Mouse (Mus musculus) forebrain, embryonic 15.5 days (tissue): Measurements from ENCODE around the gene C1qtnf1. TPM values are rescaled to one million over a fixed set of nuclear protein-coding genes. Genes with fewer than 3 reads are reported as not detected.

Experiments used
- ATAC-seq: fragments of 200-750 bp; cut with Nextera tagmentation; replicated peaks from 2 replicates; pipeline ENCODE4 v1.8.0; 2017; ENCODE audit warnings: mild to moderate bottlenecking, moderate TSS enrichment, moderate library complexity
- H3K27ac ChIP-seq: fragments of 300-500 bp; sonication (generic); replicated peaks from 2 replicates; pipeline ENCODE4 v1.5.1; 2015; ENCODE audit warnings: mild to moderate bottlenecking, inconsistent platforms
- H3K27me3 ChIP-seq: fragments of 300-500 bp; sonication (generic); 2 replicates; pipeline ENCODE4 v1.6.1; 2015; ENCODE audit warnings: inconsistent platforms
- H3K36me3 ChIP-seq: fragments of 300-500 bp; sonication (generic); 2 replicates; pipeline ENCODE4 v1.6.1; 2015; ENCODE audit warnings: mild to moderate bottlenecking, inconsistent platforms
- H3K4me1 ChIP-seq: fragments of 300-500 bp; sonication (generic); 2 replicates; pipeline ENCODE4 v1.6.1; 2015; ENCODE audit warnings: inconsistent platforms
- H3K4me2 ChIP-seq: fragments of 300-500 bp; sonication (generic); replicated peaks from 2 replicates; pipeline ENCODE4 v1.6.1; 2015; ENCODE audit warnings: mild to moderate bottlenecking, inconsistent platforms
- H3K4me3 ChIP-seq: fragments of 300-500 bp; sonication (generic); 2 replicates; pipeline ENCODE4 v1.5.1; 2015; ENCODE audit warnings: mild to moderate bottlenecking, inconsistent platforms
- H3K9ac ChIP-seq: fragments of 300-500 bp; sonication (generic); replicated peaks from 2 replicates; pipeline ENCODE4 v1.6.1; 2015; ENCODE audit warnings: mild to moderate bottlenecking, inconsistent platforms
- H3K9me3 ChIP-seq: fragments of 300-500 bp; sonication (generic); 2 replicates; pipeline ENCODE4 v1.6.1; 2016; ENCODE audit warnings: inconsistent platforms
- WGBS: fragments of 180-500 bp; shearing (Covaris S2); methylation state at CpG from one replicate; pipeline ENCODE4 v1.1.7; 2015; ENCODE audit warnings: mixed read lengths; 5-methylcytosine and 5-hydroxymethylcytosine counted together
- polyA plus RNA-seq: library from polyadenylated mRNA; unstranded; fragments of >200 nt; fragmentation: Nextera tagmentation; extraction: Ambion mirVana; gene quantifications from 2 replicates; pipeline ENCODE4 v1.2.1, GENCODE M21; 2015

C1qtnf1 gene
- polyA plus RNA-seq, 1 experiment from 2014 or later: 3.4 TPM

DNA sequence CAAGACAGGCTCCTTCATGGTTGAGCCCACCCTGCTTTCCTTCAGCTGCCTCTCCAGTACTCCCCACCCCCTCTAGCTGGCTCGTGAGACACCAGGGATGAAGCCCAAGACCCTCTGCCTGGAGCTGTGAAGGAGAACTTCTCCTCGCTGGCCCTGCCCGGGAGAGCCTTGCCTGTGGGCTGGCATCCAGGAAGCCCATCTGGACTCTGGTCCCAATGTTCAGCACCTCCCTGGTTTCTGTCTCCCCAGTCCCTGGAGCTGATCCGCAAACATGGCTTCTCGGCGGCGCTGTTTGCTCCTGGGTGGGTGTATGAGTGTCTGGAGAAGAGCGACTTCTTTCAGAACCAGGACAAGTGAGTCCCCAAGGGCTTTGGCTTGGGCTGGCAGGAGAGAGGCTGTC, 56.2 kb downstream of the C1qtnf1 start:
- no peak for ATAC-seq
- Histone ChIP-seq H3K4me3 (no peak overlapping the region), H3K9me3 (no peaks in the 10 kb centered on the region), H3K27me3 (no peaks in the 10 kb centered on the region), H3K36me3 (no peaks in the 10 kb centered on the region), H3K27ac (no peak overlapping the region), H3K9ac (no peak overlapping the region), H3K4me2 (no peak overlapping the region), H3K4me1 (peaks cover 5% of the 10 kb centered on the region)
- 80% methylated on average over 8 of the region's 8 CpGs for WGBS

DNA sequence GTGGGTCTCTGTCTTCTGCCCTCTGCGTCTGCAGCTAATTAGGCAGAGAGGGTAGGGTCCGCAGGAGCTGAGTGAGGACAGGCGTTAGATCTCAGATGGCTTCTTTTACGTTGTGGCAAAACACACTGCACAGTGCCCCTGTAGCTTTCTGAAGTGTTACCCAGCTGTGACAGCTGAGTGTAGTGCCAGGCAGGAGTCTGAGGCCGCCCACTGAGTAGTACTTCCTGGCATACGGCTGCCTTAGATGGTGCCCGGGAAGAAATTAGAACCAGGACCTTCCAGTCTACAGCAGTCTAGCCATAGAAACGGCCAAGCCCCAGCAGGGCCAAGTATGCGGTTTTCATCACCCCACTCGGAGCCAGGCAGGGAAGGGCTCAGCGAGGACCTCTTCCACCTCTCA, 57.3 kb downstream of the C1qtnf1 start:
- 78% methylated on average over 11 of the region's 11 CpGs for WGBS

DNA sequence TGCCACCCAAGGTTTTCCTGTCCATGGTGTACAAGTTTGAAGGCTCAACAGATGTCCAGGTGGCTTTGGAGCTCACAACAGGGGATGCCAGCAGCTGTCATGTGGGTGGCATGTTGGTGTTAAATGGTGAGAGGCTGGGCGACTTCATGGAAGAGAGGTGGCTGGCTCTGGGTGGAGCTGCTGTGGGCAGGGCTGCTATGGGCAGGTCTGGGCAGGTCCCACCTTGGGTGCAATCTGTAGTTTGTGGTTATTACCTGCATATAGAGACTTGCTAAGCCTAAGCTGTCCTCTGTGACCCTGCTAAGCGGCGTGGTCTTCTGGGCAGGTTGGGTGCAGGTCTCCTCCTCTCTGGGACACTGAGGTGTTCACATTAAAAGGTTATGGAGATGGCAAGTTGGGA, 57.8 kb downstream of the C1qtnf1 start:
- Histone ChIP-seq H3K27ac (no peak overlapping the region), H3K9me3 (no peaks in the 10 kb centered on the region), H3K9ac (no peak overlapping the region), H3K27me3 (no peaks in the 10 kb centered on the region), H3K36me3 (no peaks in the 10 kb centered on the region), H3K4me2 (no peak overlapping the region), H3K4me3 (no peak overlapping the region), H3K4me1 (peaks cover 7% of the 10 kb centered on the region)
- 83% methylated on average over 3 of the region's 3 CpGs for WGBS
- no peak for ATAC-seq

More for the DNA sequence above, 57.3 kb downstream of the C1qtnf1 start:
- no peaks in the 10 kb centered on the region for H3K9me3 ChIP-seq
- H3K36me3 ChIP-seq: no peaks in the 10 kb centered on the region
- H3K4me3 ChIP-seq: no peak overlapping the region
- H3K4me2 ChIP-seq: no peak overlapping the region
- H3K9ac ChIP-seq: no peak overlapping the region
- peaks cover 5% of the 10 kb centered on the region for H3K4me1 ChIP-seq
- no peak for ATAC-seq
- no peak overlapping the region for H3K27ac ChIP-seq
- H3K27me3 ChIP-seq: no peaks in the 10 kb centered on the region

DNA sequence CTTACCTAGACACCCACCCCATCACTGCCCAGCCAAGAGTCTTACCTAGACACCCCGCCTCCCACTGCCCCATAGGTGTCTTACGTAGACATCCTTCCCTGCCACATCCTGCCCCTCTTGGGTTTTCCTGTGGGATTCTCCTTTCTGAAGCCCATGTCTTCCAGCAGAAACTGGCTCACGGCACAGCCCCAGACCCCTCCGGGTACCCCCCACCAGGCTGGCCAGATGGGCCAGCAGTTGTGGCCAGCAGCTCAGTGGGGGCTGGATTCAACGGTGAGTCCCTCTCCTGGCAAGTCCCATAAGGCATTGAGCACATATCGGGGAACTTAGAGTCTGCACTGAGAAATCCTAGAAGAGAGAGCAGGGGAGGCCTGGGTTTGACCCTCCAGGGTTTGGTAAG, 58.3 kb downstream of the C1qtnf1 start:
- H3K27ac ChIP-seq: no peak overlapping the region
- no peak overlapping the region for H3K4me2 ChIP-seq
- H3K4me3 ChIP-seq: no peak overlapping the region
- no peak overlapping the region for H3K9ac ChIP-seq
- no peaks in the 10 kb centered on the region for H3K27me3 ChIP-seq
- no peaks in the 10 kb centered on the region for H3K36me3 ChIP-seq
- no peaks in the 10 kb centered on the region for H3K9me3 ChIP-seq
- H3K4me1 ChIP-seq: peaks cover 7% of the 10 kb centered on the region
- no peak for ATAC-seq
- 85% methylated on average over 6 of the region's 6 CpGs for WGBS

DNA sequence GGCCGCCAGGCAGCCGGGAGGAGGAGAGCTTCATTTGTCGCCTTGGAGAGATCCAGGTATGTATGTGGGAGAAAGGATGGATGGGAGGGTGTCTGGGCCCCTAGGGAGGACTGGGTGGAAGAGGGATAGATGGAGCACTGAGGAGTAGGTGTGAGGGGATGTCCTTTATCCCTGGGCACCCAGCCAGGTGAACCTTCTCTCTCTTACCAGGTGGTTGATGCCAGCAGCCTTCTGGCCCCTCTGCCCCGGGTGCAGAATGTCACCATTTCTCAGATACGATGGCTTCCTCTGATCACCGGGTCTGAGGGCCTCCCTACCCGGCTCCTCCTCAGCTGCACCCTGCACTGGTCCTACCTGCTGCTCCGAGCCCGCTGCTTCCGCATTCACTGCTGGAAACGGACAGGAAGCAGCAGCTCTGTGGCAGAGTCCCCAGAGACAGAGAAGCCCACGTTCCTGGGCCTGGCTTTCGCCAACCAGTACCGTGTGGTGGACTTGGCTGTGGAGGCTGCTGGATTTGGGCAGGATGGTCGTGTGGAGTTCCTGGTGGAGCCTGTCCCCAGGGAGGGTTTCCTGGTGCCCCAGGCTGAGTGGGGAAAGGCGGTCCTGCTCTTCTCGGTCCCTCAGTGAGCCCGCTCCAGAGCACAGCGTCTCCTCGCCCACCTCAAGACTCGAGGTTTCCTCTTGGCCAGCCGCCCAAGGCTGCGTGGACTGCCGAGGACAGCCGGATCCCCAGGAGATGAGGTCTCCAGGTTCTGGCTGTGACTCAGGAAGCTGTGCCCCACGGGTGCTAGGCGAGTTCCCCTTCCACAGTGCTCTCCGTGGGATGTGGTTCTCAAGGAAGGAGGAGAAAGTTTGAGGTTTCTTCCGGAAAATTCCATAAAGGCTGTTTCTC, 59.1 kb downstream of the C1qtnf1 start:
- Histone ChIP-seq H3K27me3 (no peaks in the 10 kb centered on the region), H3K4me3 (no peak overlapping the region), H3K36me3 (no peaks in the 10 kb centered on the region), H3K9me3 (no peaks in the 10 kb centered on the region), H3K27ac (no peak overlapping the region), H3K9ac (no peak overlapping the region), H3K4me2 (no peak overlapping the region), H3K4me1 (peaks cover 7% of the 10 kb centered on the region)
- no peak for ATAC-seq
- WGBS: 87% methylated on average over 29 of the region's 29 CpGs

DNA sequence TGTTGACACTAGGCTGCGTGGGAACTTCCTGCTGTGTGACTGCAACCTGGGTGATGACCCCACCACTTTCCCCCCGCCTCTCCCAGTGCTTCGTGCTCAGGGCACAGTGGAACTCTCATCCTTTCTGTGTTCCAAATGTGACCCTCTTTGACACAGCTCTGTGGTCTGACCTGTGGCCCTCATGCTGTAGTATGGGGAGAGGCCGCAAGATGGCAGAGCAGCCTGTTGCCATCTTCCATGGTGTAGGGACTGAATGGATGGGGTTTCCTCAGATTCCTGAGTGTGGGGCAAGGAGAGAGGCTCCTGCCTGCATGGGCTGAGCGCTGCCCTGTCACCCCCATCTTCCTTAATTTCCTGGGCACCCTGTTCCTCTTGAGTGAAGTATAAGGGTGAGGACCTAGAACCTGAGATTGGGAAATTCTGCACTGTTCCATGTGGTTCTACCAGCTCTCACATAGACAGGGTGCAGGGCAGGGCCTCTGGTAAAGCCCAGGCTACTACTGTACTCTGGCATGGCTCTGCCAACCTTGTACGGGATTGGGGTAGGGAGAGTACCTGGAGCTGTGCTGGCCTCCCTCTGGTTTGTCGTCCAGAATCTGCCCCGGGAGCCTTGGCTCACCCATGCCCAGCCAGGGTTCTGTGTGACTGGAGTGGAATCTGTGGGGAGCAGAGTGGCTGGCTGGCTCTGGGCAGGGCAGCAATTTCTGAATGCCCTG, 60.3 kb downstream of the C1qtnf1 start:
- Histone ChIP-seq H3K4me1 (peaks cover 7% of the 10 kb centered on the region), H3K27ac (peak overlapping the region; percentile 18; the same call in 1 of the 2 replicates), H3K9ac (no peak overlapping the region), H3K36me3 (no peaks in the 10 kb centered on the region), H3K4me2 (no peak overlapping the region), H3K4me3 (no peak overlapping the region), H3K9me3 (no peaks in the 10 kb centered on the region), H3K27me3 (no peaks in the 10 kb centered on the region)
- WGBS: 66% methylated on average over 8 of the region's 8 CpGs
- ATAC-seq: no peak

DNA sequence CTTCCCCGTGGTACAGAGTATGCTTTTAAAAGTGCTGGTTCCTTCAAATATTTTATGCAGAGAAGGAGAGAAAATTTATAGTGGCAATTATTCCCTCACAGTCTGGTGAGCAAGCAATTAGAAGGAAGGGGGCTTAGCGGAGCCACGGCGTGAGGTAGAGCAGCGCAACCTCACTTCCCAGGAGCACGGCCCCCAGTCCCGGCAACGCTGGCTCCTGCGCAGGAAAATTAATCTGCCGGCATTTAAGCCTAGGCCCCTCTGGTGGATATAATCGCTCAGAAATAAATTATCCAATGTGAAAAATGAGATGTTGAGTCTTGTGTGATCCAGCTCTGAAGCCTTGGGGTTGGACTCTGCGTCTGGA, 60.9 kb downstream of the C1qtnf1 start:
- no peak for ATAC-seq
- Histone ChIP-seq H3K27me3 (no peaks in the 10 kb centered on the region), H3K4me1 (peaks cover 7% of the 10 kb centered on the region), H3K9me3 (no peaks in the 10 kb centered on the region), H3K36me3 (no peaks in the 10 kb centered on the region), H3K4me2 (no peak overlapping the region), H3K9ac (no peak overlapping the region), H3K4me3 (no peak overlapping the region), H3K27ac (peak overlapping the region; percentile 18; the same call in 1 of the 2 replicates)
- WGBS: 66% methylated on average over 12 of the region's 12 CpGs

DNA sequence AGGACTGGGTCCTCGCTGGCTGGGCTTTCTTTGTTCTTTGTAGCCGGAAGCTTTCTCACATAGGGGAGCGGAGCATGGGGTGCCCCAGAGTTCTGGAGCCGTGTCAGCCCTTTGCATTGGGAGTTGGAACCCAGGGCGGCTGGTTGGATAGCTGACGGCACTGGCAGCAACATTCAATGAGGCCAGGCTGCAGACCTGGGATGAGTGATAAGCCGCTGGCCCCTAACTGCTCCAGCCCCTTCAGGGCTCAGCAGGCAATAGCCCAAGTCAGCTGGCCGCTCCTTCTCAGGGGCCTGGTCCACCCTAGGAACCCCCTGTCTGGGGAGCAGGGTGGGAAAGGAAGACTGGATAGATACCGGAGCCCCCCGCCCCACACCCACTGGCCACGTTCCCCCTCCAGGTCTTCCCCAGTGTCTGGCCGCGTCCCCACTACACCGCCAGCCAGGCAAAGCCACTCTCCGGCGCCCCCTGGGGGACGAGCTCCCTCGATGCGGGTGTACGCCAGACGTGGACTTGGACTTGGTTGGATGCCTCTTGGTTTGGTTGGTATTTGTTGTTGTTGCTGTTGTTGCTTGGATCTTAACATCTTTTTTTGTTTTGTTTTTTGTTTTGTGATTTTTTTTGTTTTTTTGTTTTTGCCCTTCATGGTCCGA, 62.7 kb downstream of the C1qtnf1 start:
- H3K4me1 ChIP-seq: 0 out of 2 replicates have a peak, but pooled peaks cover 3% of the 10 kb centered on the region
- peak; percentile 15; the same call in 1 of the 2 replicates for ATAC-seq
- no peak overlapping the region for H3K4me3 ChIP-seq
- no peaks in the 10 kb centered on the region for H3K27me3 ChIP-seq
- no peak overlapping the region for H3K9ac ChIP-seq
- 20% methylated on average over 22 of the region's 22 CpGs for WGBS
- H3K4me2 ChIP-seq: peak overlapping the region; percentile 24
- H3K27ac ChIP-seq: no peak overlapping the region
- H3K36me3 ChIP-seq: no peaks in the 10 kb centered on the region
- H3K9me3 ChIP-seq: no peaks in the 10 kb centered on the region

DNA sequence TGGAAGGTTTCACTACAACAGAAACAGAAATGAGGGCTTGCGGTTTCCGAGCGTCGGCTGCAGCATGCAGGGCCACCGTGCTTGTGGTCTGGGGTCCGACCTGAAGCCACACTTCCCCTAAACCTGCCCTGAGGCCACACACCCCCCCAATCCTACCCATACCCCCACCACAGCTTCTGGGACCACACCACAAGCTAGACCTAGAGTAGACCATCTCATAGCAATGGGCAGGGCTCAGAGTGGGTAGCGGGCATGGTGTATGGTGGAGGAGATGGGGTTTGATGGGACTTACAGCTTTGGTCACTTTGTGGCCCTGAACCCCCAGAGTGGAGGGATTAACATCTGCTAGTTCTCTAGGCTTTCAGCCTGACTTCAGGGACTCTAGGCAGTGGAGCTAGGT, 63.2 kb downstream of the C1qtnf1 start:
- Histone ChIP-seq H3K9ac (no peak overlapping the region), H3K4me1 (0 out of 2 replicates have a peak, but pooled peaks cover 3% of the 10 kb centered on the region), H3K4me3 (no peak overlapping the region), H3K36me3 (no peaks in the 10 kb centered on the region), H3K27ac (no peak overlapping the region), H3K9me3 (no peaks in the 10 kb centered on the region), H3K4me2 (no peak overlapping the region), H3K27me3 (no peaks in the 10 kb centered on the region)
- 87% methylated on average over 7 of the region's 7 CpGs for WGBS
- ATAC-seq: no peak

DNA sequence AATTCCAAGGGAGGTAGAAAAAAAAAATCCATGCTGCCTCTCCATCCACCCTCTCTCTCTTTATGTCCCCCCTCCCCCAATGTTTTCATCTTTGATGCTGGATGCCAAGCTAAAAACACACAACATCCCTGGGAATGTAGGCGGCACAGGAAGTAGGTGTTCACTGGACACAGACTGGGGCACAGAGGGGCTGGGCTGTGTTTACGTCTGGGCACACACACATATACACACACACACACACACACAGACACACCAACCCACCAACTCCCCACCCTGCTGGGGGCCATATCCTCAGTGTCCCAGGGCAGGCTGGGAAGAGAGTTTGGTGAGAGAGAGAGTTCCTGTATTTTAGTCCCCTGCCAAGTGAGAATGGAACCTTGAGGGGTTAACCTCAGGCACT, 65.5 kb downstream of the C1qtnf1 start:
- H3K27ac ChIP-seq: no peak overlapping the region
- ATAC-seq: no peak
- H3K36me3 ChIP-seq: no peaks in the 10 kb centered on the region
- WGBS: 78% methylated on average over 2 of the region's 2 CpGs
- H3K4me1 ChIP-seq: peaks cover 9% of the 10 kb centered on the region; the same call in 1 of the 2 replicates
- no peaks in the 10 kb centered on the region for H3K27me3 ChIP-seq
- no peak overlapping the region for H3K4me3 ChIP-seq
- no peak overlapping the region for H3K4me2 ChIP-seq
- H3K9me3 ChIP-seq: no peaks in the 10 kb centered on the region
- H3K9ac ChIP-seq: no peak overlapping the region

DNA sequence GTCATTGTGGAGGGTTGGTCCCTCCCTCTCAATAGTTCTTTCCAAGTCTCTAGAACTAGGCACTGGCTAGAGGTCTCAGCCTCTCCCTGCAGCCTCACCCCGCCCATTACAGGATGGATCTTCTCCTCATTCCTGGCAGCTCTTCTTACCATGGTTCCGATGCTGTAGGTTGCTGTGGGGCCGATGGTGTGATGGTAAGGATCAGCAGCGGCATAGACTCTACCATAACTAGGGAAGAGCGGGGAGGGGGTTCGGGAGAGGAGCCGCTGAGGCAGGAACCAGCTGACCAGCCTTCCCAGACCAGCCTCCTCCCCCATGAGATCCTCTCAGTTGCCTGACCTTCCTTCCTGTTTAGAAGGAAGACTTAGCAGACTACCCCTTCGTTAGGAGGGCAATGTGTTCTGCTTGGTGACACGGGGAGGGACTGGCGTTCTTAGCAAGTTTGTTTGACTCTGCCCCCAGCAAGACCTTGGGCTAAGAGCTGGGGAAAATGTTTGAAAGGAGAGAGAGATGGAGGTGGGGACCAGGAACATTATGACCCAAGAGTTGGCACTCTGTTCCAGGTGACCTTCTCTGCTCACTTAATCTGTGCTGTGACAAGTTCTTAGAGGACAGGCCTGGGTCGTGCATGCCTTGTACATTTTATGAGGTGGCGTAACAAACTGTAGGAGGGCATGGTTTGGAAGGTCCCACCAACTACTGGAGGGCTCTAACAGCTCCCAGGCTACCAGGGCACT, 66.2 kb downstream of the C1qtnf1 start:
- Histone ChIP-seq H3K4me3 (no peak overlapping the region), H3K9me3 (no peaks in the 10 kb centered on the region), H3K4me1 (peaks cover 9% of the 10 kb centered on the region; the same call in 1 of the 2 replicates), H3K4me2 (no peak overlapping the region), H3K27me3 (no peaks in the 10 kb centered on the region), H3K9ac (no peak overlapping the region), H3K27ac (no peak overlapping the region), H3K36me3 (no peaks in the 10 kb centered on the region)
- no peak for ATAC-seq
- WGBS: 83% methylated on average over 12 of the region's 12 CpGs
